Mouse (Mus musculus): ENCODE results near the gene Plekhh3. TPM values are rescaled to one million over a fixed set of nuclear protein-coding genes. Genes with fewer than 3 reads are reported as not detected.
A peak's percentile ranks its signal among the peaks of the same experiment; 100 is the strongest.

Gene Plekhh3
- polyA plus RNA-seq, 1 experiment from 2014 or later: 15.4 TPM

DNA sequence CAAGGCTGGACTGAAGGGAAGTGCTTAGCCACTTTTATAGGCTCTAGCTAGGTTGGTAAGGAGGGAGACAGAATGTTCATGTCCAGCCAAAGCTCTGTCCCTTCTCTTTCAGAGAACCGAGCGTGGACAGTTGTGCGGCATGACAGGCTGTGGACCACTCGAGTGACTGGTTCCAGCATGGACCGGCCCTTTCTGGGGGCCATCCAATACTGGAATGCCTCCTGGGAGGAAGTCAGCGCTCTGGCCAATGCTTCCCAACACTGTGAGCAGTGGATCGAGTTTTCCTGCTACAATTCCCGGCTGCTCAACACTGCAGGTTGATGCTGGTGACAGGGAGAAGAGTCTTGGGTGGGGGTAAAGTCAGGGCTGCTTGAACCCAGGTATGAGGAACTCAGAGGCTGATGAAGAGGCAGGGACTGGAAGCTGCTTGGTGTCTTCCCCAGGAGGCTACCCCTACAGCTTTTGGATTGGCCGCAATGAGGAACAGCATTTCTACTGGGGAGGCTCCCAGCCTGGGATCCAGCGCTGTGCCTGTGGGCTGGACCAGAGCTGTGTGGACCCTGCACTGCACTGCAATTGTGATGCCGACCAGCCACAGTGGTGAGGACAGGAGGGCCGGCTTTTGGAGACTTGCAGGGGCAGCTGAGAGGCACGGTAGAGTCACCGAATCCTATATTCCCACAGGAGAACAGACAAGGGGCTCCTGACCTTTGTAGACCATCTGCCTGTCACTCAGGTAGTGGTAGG lies 11.8 kb upstream of the Plekhh3 start:
- no peak overlapping the region for H3K4me3 ChIP-seq
- H3K9ac ChIP-seq: 0 out of 2 replicates have a peak overlapping the region, but pooled peaks have one; percentile 10
- no peaks in the 10 kb centered on the region for H3K9me3 ChIP-seq (replicated peaks)
- 72% methylated on average over 14 of the region's 14 CpGs for WGBS
- H3K27ac ChIP-seq: no peak overlapping the region
- peaks cover 7% of the 10 kb centered on the region for H3K4me1 ChIP-seq
- ATAC-seq (ENCODE audit: low FRiP score): no peak
- peaks cover 22% of the 10 kb centered on the region for H3K27me3 ChIP-seq
- H3K36me3 ChIP-seq: no peaks in the 10 kb centered on the region
- H3K4me2 ChIP-seq (replicated peaks): no peak overlapping the region

DNA sequence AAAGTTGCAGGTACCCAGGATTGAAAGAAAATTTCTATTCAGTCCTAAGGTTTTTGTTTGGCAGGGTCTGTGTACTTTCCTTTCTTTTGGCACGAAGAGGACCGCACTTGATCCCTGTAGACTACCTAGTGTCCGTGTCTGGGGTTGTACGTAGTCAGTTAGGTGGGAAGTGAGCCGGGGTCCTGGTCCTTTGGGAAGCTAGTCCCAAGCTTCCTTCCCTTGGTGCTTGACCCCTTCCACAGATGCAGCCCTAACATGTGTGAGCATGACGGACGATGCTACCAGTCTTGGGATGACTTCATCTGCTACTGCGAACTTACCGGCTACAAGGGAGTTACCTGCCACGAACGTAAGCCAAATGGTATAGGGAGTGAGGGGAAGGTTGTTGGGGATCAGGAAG lies 10.8 kb upstream of the Plekhh3 start:
- peaks cover 7% of the 10 kb centered on the region for H3K4me1 ChIP-seq
- no peak overlapping the region for H3K9ac ChIP-seq
- no peak overlapping the region for H3K4me3 ChIP-seq
- H3K36me3 ChIP-seq: no peaks in the 10 kb centered on the region
- WGBS: 94% methylated on average over 11 of the region's 11 CpGs
- ATAC-seq (ENCODE audit: low FRiP score): no peak
- no peak overlapping the region for H3K4me2 ChIP-seq (replicated peaks)
- H3K27ac ChIP-seq: no peak overlapping the region
- H3K27me3 ChIP-seq: peaks cover 32% of the 10 kb centered on the region
- no peaks in the 10 kb centered on the region for H3K9me3 ChIP-seq (replicated peaks)

DNA sequence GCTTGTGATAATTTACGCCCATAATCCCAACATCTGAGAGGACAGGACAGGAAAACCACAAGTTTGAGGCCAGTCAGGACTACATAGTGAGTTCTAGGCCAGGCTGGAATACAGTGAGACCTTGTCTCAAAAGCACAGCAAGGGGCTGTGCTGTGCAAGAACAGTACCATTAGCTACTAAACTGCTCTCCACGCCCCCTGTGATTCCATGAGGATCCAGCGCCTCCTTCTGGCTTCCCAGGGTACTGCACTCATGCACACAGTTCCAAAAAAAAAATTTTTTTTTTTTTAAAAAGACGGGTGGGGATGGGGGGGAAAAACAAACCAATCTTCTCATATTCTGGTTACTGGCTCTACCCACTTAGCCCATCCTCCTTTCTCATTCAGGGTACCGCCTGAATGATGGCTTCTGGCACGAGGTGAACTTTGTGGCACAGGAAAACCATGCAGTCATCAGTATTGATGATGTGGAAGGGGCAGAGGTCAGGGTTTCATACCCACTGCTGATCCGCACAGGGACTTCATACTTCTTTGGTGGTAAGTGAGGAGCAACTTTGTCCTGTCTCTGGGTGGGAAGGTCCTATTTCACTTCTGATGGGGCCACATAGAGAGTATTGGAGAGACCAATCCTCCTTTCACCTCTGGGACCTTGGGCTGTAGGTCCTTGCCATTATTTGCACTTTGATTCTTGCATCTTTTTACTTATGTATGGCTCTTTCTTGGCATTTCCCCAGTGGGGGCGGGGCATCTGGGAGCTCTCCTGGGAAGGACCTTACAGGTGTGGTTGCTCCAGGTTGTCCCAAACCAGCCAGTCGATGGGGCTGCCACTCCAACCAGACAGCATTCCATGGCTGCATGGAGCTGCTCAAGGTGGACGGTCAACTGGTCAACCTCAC lies 9.9 kb upstream of the Plekhh3 start:
- no peak for ATAC-seq (ENCODE audit: low FRiP score)
- Histone ChIP-seq H3K9ac (no peak overlapping the region), H3K27me3 (peaks cover 40% of the 10 kb centered on the region), H3K36me3 (no peaks in the 10 kb centered on the region), H3K4me1 (peaks cover 15% of the 10 kb centered on the region), H3K4me2 (replicated peaks) (no peak overlapping the region), H3K9me3 (replicated peaks) (no peaks in the 10 kb centered on the region), H3K27ac (no peak overlapping the region), H3K4me3 (no peak overlapping the region)
- WGBS: 46% methylated on average over 10 of the region's 10 CpGs

DNA sequence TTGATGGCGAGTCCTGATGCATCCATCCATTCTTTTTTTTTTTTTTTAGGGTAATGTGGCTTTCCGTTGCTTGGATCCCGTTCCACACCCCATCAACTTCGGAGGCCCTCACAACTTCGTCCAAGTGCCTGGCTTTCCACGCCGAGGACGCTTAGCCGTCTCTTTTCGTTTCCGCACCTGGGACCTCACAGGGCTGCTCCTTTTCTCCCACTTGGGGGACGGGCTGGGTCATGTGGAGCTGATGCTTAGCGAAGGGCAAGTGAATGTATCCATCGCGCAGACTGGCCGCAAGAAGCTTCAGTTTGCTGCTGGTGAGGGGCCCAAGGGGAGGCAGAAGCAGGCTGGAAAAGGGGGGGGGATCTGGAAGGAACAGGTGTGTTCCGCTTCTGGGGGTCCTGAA lies 9.1 kb upstream of the Plekhh3 start:
- no peaks in the 10 kb centered on the region for H3K36me3 ChIP-seq
- H3K4me1 ChIP-seq: peaks cover 18% of the 10 kb centered on the region
- no peak overlapping the region for H3K9ac ChIP-seq
- WGBS: 65% methylated on average over 17 of the region's 17 CpGs
- H3K9me3 ChIP-seq (replicated peaks): no peaks in the 10 kb centered on the region
- H3K4me3 ChIP-seq: no peak overlapping the region
- peaks cover 48% of the 10 kb centered on the region for H3K27me3 ChIP-seq
- no peak overlapping the region for H3K4me2 ChIP-seq (replicated peaks)
- no peak for ATAC-seq (ENCODE audit: low FRiP score)
- no peak overlapping the region for H3K27ac ChIP-seq

DNA sequence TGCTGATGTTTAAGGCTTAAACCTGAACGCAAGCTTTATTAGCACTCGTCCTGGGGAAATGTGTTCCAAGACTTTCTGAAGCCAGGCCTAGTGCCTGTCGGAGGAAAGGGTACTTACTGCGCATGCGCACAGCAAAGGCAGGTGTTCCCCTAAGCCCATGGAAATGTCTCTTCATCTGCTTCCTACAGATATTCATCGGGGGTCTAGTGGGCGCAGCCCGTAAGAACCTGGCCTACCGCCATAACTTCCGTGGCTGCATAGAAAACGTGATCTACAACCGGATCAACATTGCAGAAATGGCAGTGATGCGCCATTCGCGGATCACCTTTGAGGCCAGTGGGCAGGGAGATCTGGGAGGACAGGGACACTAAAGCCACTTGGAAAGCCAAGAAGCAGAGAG lies 8.2 kb upstream of the Plekhh3 start:
- Histone ChIP-seq H3K9ac (no peak overlapping the region), H3K27me3 (peaks cover 57% of the 10 kb centered on the region), H3K4me2 (replicated peaks) (no peak overlapping the region), H3K4me3 (no peak overlapping the region), H3K9me3 (replicated peaks) (no peaks in the 10 kb centered on the region), H3K4me1 (peaks cover 24% of the 10 kb centered on the region), H3K36me3 (no peaks in the 10 kb centered on the region), H3K27ac (no peak overlapping the region)
- ATAC-seq (ENCODE audit: low FRiP score): no peak
- 77% methylated on average over 15 of the region's 15 CpGs for WGBS

DNA sequence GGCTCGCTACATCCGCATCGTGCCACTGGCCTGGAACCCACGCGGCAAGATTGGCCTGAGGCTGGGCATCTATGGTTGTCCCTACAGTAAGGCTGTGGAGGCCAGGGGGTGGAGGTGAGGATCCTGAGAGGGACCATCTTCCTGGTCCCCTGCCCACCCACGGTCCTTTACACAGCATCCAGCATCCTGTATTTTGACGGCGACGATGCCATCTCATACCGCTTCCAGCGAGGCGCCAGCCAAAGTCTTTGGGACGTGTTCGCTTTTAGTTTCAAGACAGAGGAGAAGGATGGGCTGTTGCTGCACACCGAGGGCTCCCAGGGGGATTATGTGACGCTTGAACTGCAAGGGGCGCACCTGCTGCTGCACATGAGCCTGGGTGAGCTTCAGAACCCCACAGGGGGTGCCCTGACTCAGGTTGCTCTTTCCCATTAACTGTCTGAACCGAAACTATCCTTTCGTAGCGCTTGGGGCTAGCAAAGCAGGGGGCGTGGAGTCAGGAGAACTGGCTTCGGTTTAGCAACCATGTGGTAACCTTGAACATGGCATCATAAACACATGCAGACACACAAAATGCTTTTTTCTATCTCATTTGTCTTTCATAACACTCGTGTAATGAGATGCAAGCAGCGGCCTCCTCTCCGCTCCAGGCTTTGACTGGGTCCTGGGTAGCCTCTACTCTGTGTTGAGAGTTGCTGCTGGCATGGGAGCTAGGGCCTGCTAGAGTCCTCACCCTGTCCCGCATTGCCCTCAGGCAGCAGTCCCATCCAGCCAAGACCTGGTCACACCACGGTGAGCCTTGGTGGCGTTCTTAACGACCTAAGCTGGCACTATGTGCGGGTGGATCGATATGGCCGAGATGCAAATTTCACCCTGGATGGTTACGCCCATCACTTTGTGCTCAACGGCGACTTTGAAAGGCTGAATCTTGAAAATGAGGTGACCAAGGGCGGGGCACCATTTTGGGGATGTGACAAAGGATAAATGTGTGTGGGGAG lies 7.2 kb upstream of the Plekhh3 start:
- Histone ChIP-seq H3K9me3 (replicated peaks) (no peaks in the 10 kb centered on the region), H3K9ac (no peak overlapping the region), H3K4me1 (peaks cover 33% of the 10 kb centered on the region), H3K4me3 (no peak overlapping the region), H3K27me3 (peaks cover 63% of the 10 kb centered on the region), H3K4me2 (replicated peaks) (peak overlapping the region; percentile 16; the same call in 1 of the 2 replicates), H3K27ac (no peak overlapping the region), H3K36me3 (no peaks in the 10 kb centered on the region)
- no peak for ATAC-seq (ENCODE audit: low FRiP score)
- WGBS: 47% methylated on average over 36 of the region's 36 CpGs

DNA sequence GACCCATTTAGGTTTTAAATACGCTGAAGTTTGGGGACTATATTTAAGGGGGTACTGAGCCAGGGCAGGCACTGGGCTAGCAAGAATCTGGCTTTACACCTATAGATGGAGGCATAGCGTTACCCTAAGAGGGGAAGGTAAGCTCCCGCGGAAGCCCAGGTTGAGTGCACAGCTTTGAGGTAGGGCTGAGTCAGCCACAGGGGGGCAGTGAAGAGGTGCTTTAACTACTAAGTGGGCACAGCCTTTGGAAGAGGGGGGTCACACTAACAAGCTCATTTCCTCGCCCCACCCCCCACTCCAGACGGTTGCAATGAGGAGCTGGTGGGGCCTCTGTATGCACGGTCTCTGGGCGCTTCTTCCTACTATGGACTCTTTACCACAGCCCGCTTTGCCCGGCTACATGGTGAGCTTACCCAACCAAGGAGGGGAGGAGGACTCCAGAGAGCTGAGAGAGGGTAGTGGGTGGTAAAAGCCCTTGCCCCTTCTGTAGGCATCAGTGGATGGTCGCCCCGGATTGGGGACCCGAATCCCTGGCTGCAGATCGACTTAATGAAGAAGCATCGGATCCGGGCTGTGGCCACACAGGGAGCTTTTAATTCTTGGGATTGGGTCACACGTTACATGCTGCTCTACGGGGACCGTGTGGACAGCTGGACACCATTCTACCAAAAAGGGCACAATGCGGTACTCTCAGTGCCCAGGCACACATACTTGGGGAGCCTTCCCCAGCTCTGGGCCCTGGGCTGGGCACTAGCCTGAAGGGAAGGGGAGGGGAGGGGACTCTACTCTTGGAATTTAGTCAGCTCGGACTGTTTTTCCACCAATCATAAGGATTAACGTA lies 6.0 kb upstream of the Plekhh3 start:
- peaks cover 44% of the 10 kb centered on the region for H3K4me1 ChIP-seq
- peak overlapping the region; percentile 35; the same call in 1 of the 2 replicates for H3K4me3 ChIP-seq
- no peaks in the 10 kb centered on the region for H3K9me3 ChIP-seq (replicated peaks)
- no peak overlapping the region for H3K27ac ChIP-seq
- no peaks in the 10 kb centered on the region for H3K36me3 ChIP-seq
- WGBS: 27% methylated on average over 22 of the region's 22 CpGs
- H3K27me3 ChIP-seq: peaks cover 69% of the 10 kb centered on the region
- no peak for ATAC-seq (ENCODE audit: low FRiP score)
- peak overlapping the region; percentile 55 for H3K4me2 ChIP-seq (replicated peaks)
- H3K9ac ChIP-seq: no peak overlapping the region

DNA sequence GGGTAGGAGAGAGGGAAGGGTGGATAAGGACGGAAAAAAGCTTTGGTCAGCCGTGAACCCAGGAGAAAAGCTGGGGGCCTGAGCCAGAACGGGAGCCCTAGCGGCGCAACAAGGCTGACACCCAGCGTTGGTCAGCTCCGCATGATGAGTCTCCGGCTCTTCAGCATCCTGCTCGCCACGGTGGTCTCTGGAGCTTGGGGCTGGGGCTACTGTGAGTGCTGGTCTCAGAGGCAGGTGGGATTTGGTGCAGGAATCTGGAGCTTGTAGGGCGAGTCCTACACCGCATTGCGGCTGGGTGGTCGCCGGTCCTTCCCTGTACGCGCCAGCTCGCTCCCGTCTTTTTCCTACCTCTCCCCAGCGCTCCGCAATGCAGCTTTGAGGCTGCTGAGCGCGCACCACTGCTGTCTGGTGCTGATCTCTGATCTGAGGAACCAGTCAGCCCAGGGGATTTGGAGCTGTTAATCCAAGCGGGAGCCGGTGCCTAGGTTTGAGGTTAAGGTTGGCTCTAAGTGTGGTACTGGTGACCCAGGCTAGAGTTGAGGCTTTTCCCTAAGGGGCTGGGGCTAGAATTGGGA lies 5.1 kb upstream of the Plekhh3 start:
- Histone ChIP-seq H3K4me3 (peak overlapping the region; percentile 35), H3K36me3 (no peaks in the 10 kb centered on the region), H3K9ac (peak overlapping the region; percentile 54), H3K27ac (0 out of 2 replicates have a peak overlapping the region, but pooled peaks have one; percentile 4), H3K4me2 (replicated peaks) (peak overlapping the region; percentile 55), H3K27me3 (peaks cover 69% of the 10 kb centered on the region), H3K9me3 (replicated peaks) (no peaks in the 10 kb centered on the region), H3K4me1 (peaks cover 45% of the 10 kb centered on the region)
- WGBS: under 1% methylated on average over 25 of the region's 25 CpGs
- no peak for ATAC-seq (ENCODE audit: low FRiP score)

DNA sequence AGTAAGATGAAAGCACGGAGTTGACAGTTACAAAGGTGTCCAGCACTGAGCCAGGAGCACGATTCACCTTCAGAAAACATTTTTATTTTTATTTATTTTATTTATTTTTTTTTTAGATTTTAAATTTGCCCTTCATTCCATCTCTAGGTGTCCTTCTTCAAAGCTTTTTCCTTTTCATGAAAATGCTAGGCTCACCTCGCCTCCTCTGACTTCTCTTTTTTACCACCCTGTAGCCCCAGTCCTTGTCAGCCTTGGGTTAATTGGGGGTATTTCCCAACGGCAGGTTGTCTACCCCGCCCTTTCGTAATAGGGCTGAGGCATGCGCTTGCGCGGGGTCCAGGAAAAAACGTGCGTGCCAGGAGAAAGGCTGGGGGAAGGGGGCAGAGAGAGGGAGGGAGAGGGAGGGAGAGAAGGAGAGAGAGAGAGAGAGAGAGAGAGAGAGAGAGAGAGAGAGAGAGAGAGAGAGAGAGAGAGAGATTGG lies 4.5 kb upstream of the Plekhh3 start:
- 0 out of 2 replicates have a peak overlapping the region, but pooled peaks have one; percentile 4 for H3K27ac ChIP-seq
- H3K4me2 ChIP-seq (replicated peaks): peak overlapping the region; percentile 62
- H3K4me3 ChIP-seq: peak overlapping the region; percentile 35
- peaks cover 69% of the 10 kb centered on the region for H3K27me3 ChIP-seq
- ATAC-seq (ENCODE audit: low FRiP score): no peak
- peaks cover 45% of the 10 kb centered on the region for H3K4me1 ChIP-seq
- H3K9ac ChIP-seq: peak overlapping the region; percentile 54
- H3K9me3 ChIP-seq (replicated peaks): no peaks in the 10 kb centered on the region
- WGBS: 14% methylated on average over 11 of the region's 11 CpGs
- H3K36me3 ChIP-seq: no peaks in the 10 kb centered on the region

DNA sequence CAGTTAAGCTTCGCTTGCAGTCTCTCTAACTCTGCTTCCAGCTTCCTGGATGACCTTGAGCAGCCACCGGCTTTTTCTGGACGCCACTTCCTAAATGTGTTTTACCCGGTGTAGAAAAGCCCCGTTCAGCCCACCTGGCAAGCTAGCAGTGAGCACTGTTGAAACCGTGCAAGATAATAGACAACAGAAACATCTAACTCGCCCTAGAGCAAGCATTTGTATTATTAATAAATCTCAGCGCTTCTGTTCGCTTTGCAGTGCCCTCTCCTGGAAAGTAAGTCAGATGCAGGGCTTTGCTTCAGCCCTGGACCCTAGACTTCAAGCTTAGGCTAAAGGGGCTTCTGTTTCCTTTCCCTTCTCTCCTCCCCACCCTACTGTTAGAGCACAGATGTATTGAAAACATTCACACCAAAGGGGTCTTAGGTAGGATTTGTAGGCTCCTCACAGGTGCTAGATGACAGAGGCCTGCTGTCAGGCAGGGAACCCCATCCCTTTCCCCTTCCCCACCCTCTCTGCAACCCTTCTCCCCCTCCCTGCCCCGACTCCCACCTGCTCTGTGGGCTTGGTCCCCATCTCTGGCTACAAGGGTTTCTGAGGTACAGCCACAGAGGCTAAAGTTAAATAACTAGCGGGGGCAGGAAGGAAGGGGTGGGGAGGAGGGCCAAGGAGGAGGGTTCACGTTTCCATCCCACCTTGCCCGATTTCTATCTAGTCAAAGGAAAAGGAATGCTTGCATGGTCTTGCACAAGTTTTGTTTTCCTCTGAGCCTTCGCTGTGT lies 3.9 kb upstream of the Plekhh3 start, which contains the start of gene Ccr10:
Gene Ccr10, minus strand, starts transcription at position 593 of the 778 bp plus-strand sequence.
- no peak for ATAC-seq (ENCODE audit: low FRiP score)
- peaks cover 52% of the 10 kb centered on the region for H3K4me1 ChIP-seq
- 24% methylated on average over 14 of the region's 14 CpGs for WGBS
- no peaks in the 10 kb centered on the region for H3K36me3 ChIP-seq
- peaks cover 70% of the 10 kb centered on the region for H3K27me3 ChIP-seq
- H3K27ac ChIP-seq: 0 out of 2 replicates have a peak within 1 kb of the TSS, but pooled peaks have one; percentile 4
- peak within 1 kb of the TSS; percentile 54 for H3K9ac ChIP-seq
- peak within 1 kb of the TSS; percentile 35 for H3K4me3 ChIP-seq
- no peaks in the 10 kb centered on the region for H3K9me3 ChIP-seq (replicated peaks)
- H3K4me2 ChIP-seq (replicated peaks): peak within 1 kb of the TSS; percentile 62

All from hindbrain, embryonic 12.5 days (tissue).